Mouse (Mus musculus): Measurements from ENCODE around the gene Gm5127. TPM values are rescaled to one million over a fixed set of nuclear protein-coding genes. Genes with fewer than 3 reads are reported as not detected.

Gene Gm5127
- not detected in 2 replicates for polyA plus RNA-seq (2012; rRNA removed)

DNA sequence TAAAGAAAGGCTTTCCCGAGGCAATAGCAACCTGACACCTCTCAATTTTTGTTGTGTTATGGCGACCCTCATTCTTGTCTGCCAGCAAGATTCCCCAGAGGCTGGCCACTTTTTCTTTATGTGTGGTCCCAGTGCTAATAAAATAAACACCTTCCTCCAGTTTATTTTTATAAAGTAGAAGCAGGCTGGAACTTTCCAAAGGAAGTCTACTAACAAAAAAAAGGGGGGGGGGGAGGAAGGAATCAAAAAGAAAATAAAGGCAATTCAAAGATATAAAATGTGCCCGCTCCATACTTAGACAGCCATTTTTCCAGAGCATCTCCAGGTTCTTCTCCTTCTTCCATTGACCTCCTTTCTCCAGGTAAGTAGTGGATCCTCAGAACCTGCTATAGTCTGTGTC is at the start of gene Gm5127:
Gene Gm5127 (plus strand): TSS at position 301 of the 400 bp plus-strand sequence.
- H3K36me3 ChIP-seq (ENCODE audit: control insufficient read depth, insufficient read depth, low read length): no peaks in the 10 kb centered on the region
- H3K27me3 ChIP-seq (ENCODE audit: control insufficient read depth, insufficient read depth, low read length): no peaks in the 10 kb centered on the region
- no peak within 1 kb of the TSS for H3K4me3 ChIP-seq (ENCODE audit: low read depth, low read length)
- WGBS: 54% methylated on average over 3 of the region's 3 CpGs
- no peaks in the 10 kb centered on the region for H3K4me1 ChIP-seq (ENCODE audit: control insufficient read depth, insufficient read depth, insufficient read length, low read length)
- no peak within 1 kb of the TSS for H3K27ac ChIP-seq (ENCODE audit: insufficient read depth, low read depth, low read length)
- TF ChIP-seq CTCF (IDR thresholded peaks at IDR 0.05; ENCODE audit: extremely low read depth, insufficient read length, insufficient replicate concordance, low read depth, low read length) (no peak), POLR2A (IDR thresholded peaks at IDR 0.05; ENCODE audit: low read depth, low read length) (no peak)

- 33% methylated on average over 3 of the region's 3 CpGs for WGBS
- no peak overlapping the region for H3K27ac ChIP-seq (ENCODE audit: insufficient read depth, low read depth, low read length)
- no peaks in the 10 kb centered on the region for H3K36me3 ChIP-seq (ENCODE audit: control insufficient read depth, insufficient read depth, low read length)
- TF ChIP-seq POLR2A (IDR thresholded peaks at IDR 0.05; ENCODE audit: low read depth, low read length) (no peak), CTCF (IDR thresholded peaks at IDR 0.05; ENCODE audit: extremely low read depth, insufficient read length, insufficient replicate concordance, low read depth, low read length) (no peak)
- no peaks in the 10 kb centered on the region for H3K27me3 ChIP-seq (ENCODE audit: control insufficient read depth, insufficient read depth, low read length)
- no peak overlapping the region for H3K4me3 ChIP-seq (ENCODE audit: low read depth, low read length)
- no peaks in the 10 kb centered on the region for H3K4me1 ChIP-seq (ENCODE audit: control insufficient read depth, insufficient read depth, insufficient read length, low read length)
These were observed 46.6 kb upstream of the Gm5127 start for GRCm38 (mm10) chrX:106536359-106536758.

DNA sequence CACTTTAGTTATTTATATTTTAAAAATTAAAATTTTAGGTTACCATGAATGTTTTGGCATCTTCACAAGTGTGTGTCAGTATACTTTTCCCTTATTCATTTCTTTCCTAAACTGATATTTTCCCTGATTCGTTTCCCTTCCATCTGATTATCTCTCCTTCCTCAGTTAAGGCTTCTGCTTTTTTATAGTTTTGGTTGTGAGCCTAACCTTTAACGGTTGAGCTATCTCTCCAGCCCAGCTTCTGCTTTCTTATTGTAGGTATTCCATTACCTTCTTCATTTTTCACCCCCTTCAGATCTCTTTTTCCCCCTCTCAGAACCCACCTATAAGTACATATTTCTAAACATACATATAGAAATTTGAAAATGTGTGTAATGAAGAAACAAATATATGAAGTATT is 27.5 kb upstream of the Gm5127 start:
- no peak for TF ChIP-seq CTCF (IDR thresholded peaks at IDR 0.05; ENCODE audit: extremely low read depth, insufficient read length, insufficient replicate concordance, low read depth, low read length)
- no peak for TF ChIP-seq POLR2A (IDR thresholded peaks at IDR 0.05; ENCODE audit: low read depth, low read length)
- 74% methylated on average over 2 of the region's 2 CpGs for WGBS

DNA sequence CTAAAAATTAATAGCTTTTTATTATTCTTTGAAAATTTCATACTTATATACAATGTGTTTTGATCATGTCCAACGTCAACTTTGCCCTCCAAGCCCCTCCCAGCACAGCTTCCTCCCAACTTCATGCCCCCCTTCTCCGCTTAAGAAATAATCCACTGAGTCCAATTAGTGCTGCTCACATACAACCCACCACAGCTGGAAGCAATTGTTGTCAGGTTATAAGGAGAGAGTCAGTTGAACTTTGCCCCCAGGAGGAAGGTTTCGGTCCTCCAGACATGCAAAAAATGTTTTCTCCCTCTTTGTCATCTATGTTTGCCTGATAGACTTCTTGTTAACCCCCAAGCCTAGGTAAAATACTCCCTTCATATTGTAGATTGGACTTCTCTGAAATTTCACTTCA is 4.0 kb upstream of the Gm5127 start:
- no peak overlapping the region for H3K27ac ChIP-seq (ENCODE audit: insufficient read depth, low read depth, low read length)
- no peaks in the 10 kb centered on the region for H3K36me3 ChIP-seq (ENCODE audit: control insufficient read depth, insufficient read depth, low read length)
- 56% methylated on average over 3 of the region's 3 CpGs for WGBS
- H3K27me3 ChIP-seq (ENCODE audit: control insufficient read depth, insufficient read depth, low read length): no peaks in the 10 kb centered on the region
- no peaks in the 10 kb centered on the region for H3K4me1 ChIP-seq (ENCODE audit: control insufficient read depth, insufficient read depth, insufficient read length, low read length)
- TF ChIP-seq POLR2A (IDR thresholded peaks at IDR 0.05; ENCODE audit: low read depth, low read length) (no peak), CTCF (IDR thresholded peaks at IDR 0.05; ENCODE audit: extremely low read depth, insufficient read length, insufficient replicate concordance, low read depth, low read length) (no peak)
- H3K4me3 ChIP-seq (ENCODE audit: low read depth, low read length): no peak overlapping the region

More for the DNA sequence above, 27.5 kb upstream of the Gm5127 start:
- Histone ChIP-seq H3K27me3 (ENCODE audit: control insufficient read depth, insufficient read depth, low read length) (no peaks in the 10 kb centered on the region), H3K4me1 (ENCODE audit: control insufficient read depth, insufficient read depth, insufficient read length, low read length) (no peaks in the 10 kb centered on the region), H3K27ac (ENCODE audit: insufficient read depth, low read depth, low read length) (no peak overlapping the region), H3K36me3 (ENCODE audit: control insufficient read depth, insufficient read depth, low read length) (no peaks in the 10 kb centered on the region), H3K4me3 (ENCODE audit: low read depth, low read length) (no peak overlapping the region)

- Histone ChIP-seq H3K36me3 (ENCODE audit: control insufficient read depth, insufficient read depth, low read length) (no peaks in the 10 kb centered on the region), H3K27ac (ENCODE audit: insufficient read depth, low read depth, low read length) (no peak overlapping the region), H3K27me3 (ENCODE audit: control insufficient read depth, insufficient read depth, low read length) (no peaks in the 10 kb centered on the region), H3K4me1 (ENCODE audit: control insufficient read depth, insufficient read depth, insufficient read length, low read length) (no peaks in the 10 kb centered on the region), H3K4me3 (ENCODE audit: low read depth, low read length) (no peak overlapping the region)
- TF ChIP-seq POLR2A (IDR thresholded peaks at IDR 0.05; ENCODE audit: low read depth, low read length) (no peak), CTCF (IDR thresholded peaks at IDR 0.05; ENCODE audit: extremely low read depth, insufficient read length, insufficient replicate concordance, low read depth, low read length) (no peak)
These were observed 2.6 kb upstream of the Gm5127 start for GRCm38 (mm10) chrX:106580410-106580809.

DNA sequence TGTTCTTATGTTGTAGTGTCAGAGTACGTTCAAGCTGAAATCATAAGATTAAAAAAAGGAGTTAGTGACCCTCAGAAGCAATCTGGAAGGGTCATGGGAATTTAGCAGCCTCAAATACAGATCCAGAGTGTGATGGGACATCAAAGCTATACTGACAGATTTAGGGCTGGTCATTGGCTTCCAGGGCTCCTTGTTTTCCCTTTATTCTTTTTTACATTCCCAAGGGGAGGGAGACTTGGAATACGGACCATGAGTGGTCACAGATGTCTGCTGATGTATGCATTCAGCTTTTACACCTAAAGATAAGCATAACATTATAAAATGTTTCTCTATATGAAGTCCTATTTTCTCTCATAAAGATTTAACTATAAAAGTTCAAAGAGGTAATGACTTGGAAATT is 789 bp upstream of the Gm5127 start:
- no peaks in the 10 kb centered on the region for H3K36me3 ChIP-seq (ENCODE audit: control insufficient read depth, insufficient read depth, low read length)
- WGBS: 53% methylated on average over 2 of the region's 2 CpGs

GRCm38 (mm10) chrX:106593914-106594313 is 10.9 kb downstream of the Gm5127 start:
- no peak overlapping the region for H3K4me3 ChIP-seq (ENCODE audit: low read depth, low read length)
- TF ChIP-seq POLR2A (IDR thresholded peaks at IDR 0.05; ENCODE audit: low read depth, low read length): no peak
- no peaks in the 10 kb centered on the region for H3K4me1 ChIP-seq (ENCODE audit: control insufficient read depth, insufficient read depth, insufficient read length, low read length)
- H3K27me3 ChIP-seq (ENCODE audit: control insufficient read depth, insufficient read depth, low read length): no peaks in the 10 kb centered on the region
- no peak overlapping the region for H3K27ac ChIP-seq (ENCODE audit: insufficient read depth, low read depth, low read length)
- no peaks in the 10 kb centered on the region for H3K36me3 ChIP-seq (ENCODE audit: control insufficient read depth, insufficient read depth, low read length)

More for the DNA sequence above, 789 bp upstream of the Gm5127 start:
- no peak for TF ChIP-seq CTCF (IDR thresholded peaks at IDR 0.05; ENCODE audit: extremely low read depth, insufficient read length, insufficient replicate concordance, low read depth, low read length)
- TF ChIP-seq POLR2A (IDR thresholded peaks at IDR 0.05; ENCODE audit: low read depth, low read length): no peak
- H3K27me3 ChIP-seq (ENCODE audit: control insufficient read depth, insufficient read depth, low read length): no peaks in the 10 kb centered on the region
- no peaks in the 10 kb centered on the region for H3K4me1 ChIP-seq (ENCODE audit: control insufficient read depth, insufficient read depth, insufficient read length, low read length)
- H3K4me3 ChIP-seq (ENCODE audit: low read depth, low read length): no peak overlapping the region
- H3K27ac ChIP-seq (ENCODE audit: insufficient read depth, low read depth, low read length): no peak overlapping the region

DNA sequence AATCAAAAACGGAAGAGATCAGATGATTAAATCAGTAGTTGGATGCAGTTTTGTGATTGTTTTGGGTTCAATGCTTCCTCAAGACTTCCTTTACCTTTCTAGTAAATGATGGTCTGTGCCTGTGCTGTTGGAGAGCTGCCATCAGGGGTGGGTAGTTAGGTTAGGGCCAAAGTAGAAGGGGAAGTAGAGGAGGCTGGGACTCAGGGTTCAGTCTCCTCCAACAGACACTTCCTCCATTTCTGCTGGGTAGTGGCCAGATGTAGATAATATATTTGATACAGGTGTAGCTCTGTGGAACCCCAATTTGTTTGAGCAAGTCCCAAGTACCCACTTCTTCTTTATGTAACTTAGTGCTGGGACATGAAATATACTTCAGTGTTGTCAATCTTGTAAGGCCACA is 12.9 kb downstream of the Gm5127 start:
- no peak overlapping the region for H3K4me3 ChIP-seq (ENCODE audit: low read depth, low read length)
- H3K27me3 ChIP-seq (ENCODE audit: control insufficient read depth, insufficient read depth, low read length): no peaks in the 10 kb centered on the region
- no peaks in the 10 kb centered on the region for H3K4me1 ChIP-seq (ENCODE audit: control insufficient read depth, insufficient read depth, insufficient read length, low read length)
- TF ChIP-seq POLR2A (IDR thresholded peaks at IDR 0.05; ENCODE audit: low read depth, low read length): no peak
- no peak for TF ChIP-seq CTCF (IDR thresholded peaks at IDR 0.05; ENCODE audit: extremely low read depth, insufficient read length, insufficient replicate concordance, low read depth, low read length)
- no peak overlapping the region for H3K27ac ChIP-seq (ENCODE audit: insufficient read depth, low read depth, low read length)
- WGBS: 79% methylated on average over 1 of the region's 1 CpGs
- H3K36me3 ChIP-seq (ENCODE audit: control insufficient read depth, insufficient read depth, low read length): no peaks in the 10 kb centered on the region

Data from small intestine, adult 2 months (tissue).